Mouse (Mus musculus) liver, adult 2 months (tissue): ENCODE measurements at regions not wholly inside any gene's neighbourhood (a gene's known extent, or its start where the extent isn't known, plus 50 kb on each side); places are given as distances from the start of the nearest gene placed in this dataset.

Source experiments
- CTCF ChIP-seq: fragments of 200-500 bp; IDR thresholded peaks from 2 replicates; pipeline ENCODE4 v1.5.1; 2011; ENCODE audit warnings: low read depth, low read length, control low read depth
- POLR2A ChIP-seq: fragments of 200-500 bp; IDR thresholded peaks from 2 replicates; pipeline ENCODE4 v1.6.1; 2011; ENCODE audit warnings: low read length, control low read depth; ENCODE audit not compliant: insufficient read depth; ENCODE audit errors: extremely low read depth

DNA sequence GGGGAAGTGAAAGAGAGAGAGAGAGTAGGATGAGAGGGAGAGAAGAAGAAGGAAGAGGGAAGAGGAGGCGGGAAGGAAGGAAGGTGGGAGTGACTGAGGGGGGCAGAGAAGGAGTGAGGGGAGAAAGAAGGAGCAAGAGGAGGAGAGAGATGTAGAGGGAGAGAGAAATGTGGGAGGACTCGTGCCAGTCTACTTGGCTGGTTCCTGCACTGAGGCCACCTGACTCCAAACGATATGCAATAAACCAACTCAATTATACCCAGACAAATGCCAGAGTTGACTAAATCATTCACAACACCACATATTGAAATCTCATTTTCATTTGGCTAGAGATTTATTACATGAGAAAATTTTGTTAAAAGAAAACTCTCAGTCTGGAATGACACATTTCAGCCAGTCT, 818.4 kb downstream of the Trim52 start:
- TF ChIP-seq CTCF (no peak), POLR2A (no peak)
